Mouse (Mus musculus): ENCODE data around the gene Smim14.

DNA sequence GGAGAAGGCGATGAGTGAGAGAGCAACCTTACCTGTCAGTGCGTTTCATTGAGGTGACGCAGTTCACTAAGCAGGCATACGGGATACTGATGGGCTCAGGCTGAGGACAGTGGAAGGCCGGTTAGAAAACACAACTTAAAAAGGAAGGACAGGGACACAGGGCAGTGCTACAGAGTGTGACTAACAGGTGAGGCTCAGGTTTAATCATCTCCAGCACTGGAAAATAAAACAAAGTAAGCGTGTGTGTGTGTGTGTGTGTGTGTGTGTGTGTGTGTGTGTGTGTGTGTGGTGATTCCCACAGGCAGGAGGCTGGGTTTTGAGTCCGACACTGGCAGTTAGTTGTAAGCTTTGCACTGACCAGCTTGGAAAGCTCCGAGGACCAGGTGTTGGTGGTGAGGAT is 114.2 kb downstream of the Smim14 start:
- TF ChIP-seq CTCF (IDR thresholded peaks at IDR 0.05; ENCODE audit: extremely low read depth, insufficient read depth, insufficient read length, insufficient replicate concordance): no peak
- no peak for TF ChIP-seq POLR2A (IDR thresholded peaks at IDR 0.05; ENCODE audit: low read depth, low read length)

Measured in spleen, adult 2 months (tissue).